Mouse (Mus musculus) kidney, adult 8-10 months (tissue): ENCODE data around the gene Cacna2d1.
A peak's percentile ranks its signal among the peaks of the same experiment; 100 is the strongest.

ENCODE experiments used
- DNase-seq, 2 experiments: peaks; one replicate each; pipeline ENCODE4 v3.0.0; 2022

Cacna2d1 gene

GRCm38 (mm10) chr5:16293825-16294224, 359.3 kb downstream of the Cacna2d1 start:
- no peak for DNase-seq

DNA sequence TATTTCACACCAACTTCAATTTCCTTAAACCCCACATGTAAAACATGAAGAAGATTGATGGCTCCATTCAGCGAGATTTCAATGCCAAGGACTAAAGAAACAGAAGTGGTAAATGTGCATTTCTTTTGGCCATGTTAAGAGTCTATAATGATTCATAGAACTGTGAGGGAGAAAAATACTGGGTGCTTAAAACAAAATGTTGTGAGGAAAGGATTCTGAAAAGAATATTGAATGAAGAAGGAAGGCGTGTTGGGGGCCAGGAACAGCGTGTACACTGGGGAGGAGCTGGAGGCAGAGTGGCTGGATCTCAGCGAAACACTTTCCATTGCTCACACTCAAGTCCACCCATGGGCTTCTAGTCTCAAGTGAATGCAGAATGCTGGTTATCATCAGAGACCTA, 360.2 kb downstream of the Cacna2d1 start:
- no peak for DNase-seq

GRCm38 (mm10) chr5:16297170-16297771, 362.8 kb downstream of the Cacna2d1 start:
- DNase-seq, result no peak

GRCm38 (mm10) chr5:16299631-16300030, 365.1 kb downstream of the Cacna2d1 start:
- no peak for DNase-seq

- peak; percentile 18 to 50 for DNase-seq
These were observed 374.9 kb downstream of the Cacna2d1 start for GRCm38 (mm10) chr5:16309168-16310006.

- no peak for DNase-seq
These were observed 379.8 kb downstream of the Cacna2d1 start for GRCm38 (mm10) chr5:16314242-16314641.

DNA sequence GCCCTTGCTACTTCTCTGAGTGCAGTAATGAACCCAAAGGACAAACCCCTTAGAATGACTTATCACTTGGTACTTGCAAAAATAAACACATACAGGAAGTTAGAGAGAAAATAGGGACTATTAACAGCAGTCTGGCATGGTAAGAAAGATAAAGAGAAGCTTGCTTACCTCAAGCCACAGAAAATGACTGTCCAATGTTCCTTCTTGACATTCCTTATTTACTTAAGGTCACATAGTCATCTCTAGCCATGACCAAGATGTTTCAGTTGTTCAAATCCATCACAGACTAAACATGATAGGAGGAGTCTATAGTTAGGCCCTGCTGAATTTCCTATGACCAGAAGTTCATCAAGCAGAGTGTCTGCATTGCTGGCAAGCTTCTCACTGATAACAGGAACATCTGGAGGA, 381.5 kb downstream of the Cacna2d1 start:
- peak in 1 of 2 experiments; percentile 0 for DNase-seq

- DNase-seq, result no peak
These were observed 383.3 kb downstream of the Cacna2d1 start for GRCm38 (mm10) chr5:16317680-16318242.

- no peak for DNase-seq
These were observed 392.1 kb downstream of the Cacna2d1 start for GRCm38 (mm10) chr5:16326610-16327009.

DNA sequence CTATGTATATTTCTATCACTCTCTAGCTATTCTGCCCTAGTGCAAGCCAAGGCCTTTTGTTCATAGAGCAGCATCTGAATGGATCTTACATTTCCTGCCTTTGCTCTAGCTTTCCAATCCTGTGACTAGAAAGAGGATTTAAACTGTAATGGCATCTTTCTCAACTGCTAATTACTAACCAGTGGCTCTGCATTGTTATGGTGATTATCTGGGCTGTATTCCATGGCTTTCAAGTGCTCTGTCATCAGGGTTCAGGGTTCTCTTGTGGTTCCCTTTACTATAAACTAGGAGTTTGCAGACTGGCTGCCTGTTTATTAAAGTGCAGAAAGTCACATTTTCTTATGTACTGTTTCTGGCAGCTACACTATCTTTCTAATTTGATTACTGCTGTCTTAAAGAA, 410.9 kb downstream of the Cacna2d1 start:
- no peak for DNase-seq

DNA sequence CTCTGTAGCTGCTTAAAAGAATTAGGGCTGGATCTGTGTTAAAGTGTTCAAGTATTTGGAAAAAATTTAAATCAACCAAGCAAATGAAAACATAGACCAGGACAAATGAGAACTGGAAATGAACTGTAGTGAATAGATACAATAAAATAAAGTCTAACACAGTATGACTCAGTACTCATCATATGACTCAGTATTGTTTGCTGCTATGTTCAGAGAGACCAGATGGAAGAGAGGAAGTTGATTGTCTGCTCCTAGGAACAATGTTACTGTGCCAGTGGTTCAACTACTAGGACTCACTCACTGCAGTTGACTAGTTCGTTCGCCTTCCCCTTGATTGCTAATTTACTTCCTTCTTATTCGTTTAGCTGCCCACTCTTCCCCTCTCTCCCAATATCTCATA, 421.3 kb downstream of the Cacna2d1 start:
- DNase-seq, result no peak

DNA sequence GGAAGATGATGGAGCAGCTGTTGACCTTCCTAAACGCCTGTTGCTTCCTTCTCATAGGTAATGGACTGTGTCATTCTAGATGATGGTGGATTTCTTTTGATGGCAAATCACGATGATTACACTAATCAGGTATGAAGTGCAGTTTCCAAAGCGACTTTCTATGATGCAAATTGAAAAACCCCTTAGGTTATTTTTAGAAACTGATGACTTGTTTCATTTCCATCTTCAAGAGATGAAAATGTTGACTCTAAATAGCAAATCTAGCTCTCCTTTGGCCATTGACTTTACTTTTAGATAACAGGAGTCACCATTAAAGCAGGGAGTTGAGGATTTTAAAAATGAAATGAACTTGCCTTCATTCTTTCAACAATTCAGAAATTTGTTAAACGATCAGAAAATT, 423.2 kb downstream of the Cacna2d1 start:
- DNase-seq, result no peak

GRCm38 (mm10) chr5:16362076-16362475, 427.6 kb downstream of the Cacna2d1 start:
- DNase-seq, result no peak

GRCm38 (mm10) chr5:16363171-16363570, 428.7 kb downstream of the Cacna2d1 start:
- no peak for DNase-seq

- peak in 1 of 2 experiments; percentile 11 for DNase-seq
These were observed 436.2 kb downstream of the Cacna2d1 start for GRCm38 (mm10) chr5:16370706-16371105.

DNA sequence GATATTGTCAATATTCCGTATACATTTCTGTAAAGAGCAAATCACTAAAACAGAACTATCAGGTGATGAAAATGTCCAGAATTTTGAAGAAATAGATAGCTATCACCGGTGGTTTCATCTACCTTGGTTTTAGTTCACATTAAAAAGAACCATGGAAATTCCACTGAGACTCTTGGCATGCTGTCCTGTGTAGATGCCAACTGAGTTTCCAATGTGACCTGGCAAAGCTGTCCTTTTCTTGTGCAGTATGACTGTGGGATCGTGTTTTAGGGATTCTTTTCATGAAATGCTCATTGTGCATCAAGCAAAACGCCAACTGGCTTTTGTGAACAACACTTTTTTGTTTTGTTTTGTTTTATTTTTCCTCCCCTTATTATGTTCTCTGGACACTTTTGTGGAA, 439.5 kb downstream of the Cacna2d1 start:
- no peak for DNase-seq

- no peak for DNase-seq
These were observed 441.9 kb downstream of the Cacna2d1 start for GRCm38 (mm10) chr5:16376329-16376908.

- DNase-seq, result no peak
These were observed 475.5 kb downstream of the Cacna2d1 start for GRCm38 (mm10) chr5:16410011-16410410.

DNA sequence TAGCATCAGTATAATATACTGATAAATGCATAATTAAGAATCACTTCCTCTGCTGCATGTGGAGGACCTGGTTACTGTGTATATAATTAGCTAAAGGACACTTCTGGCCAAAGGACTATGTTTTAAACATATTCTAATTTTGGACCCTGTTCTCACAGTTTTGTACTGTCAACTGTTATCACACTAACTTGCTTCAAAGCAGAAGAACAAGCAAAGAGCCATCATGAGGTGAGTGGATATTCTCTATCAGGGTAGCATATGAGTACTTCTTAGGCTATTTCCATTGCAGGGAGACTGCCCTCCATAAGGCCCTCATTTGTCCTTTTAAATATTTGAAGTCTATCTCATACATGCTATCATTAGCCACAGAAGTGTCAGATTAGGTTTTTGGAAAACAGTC, 480.2 kb downstream of the Cacna2d1 start:
- DNase-seq, result no peak

- DNase-seq, result no peak
These were observed 483.5 kb downstream of the Cacna2d1 start for GRCm38 (mm10) chr5:16417996-16418395.

- no peak for DNase-seq
These were observed 484.0 kb downstream of the Cacna2d1 start for GRCm38 (mm10) chr5:16418504-16418903.
